Mouse (Mus musculus) yolk sac, embryonic 10.5 days (tissue): ENCODE results near the gene 1700008O03Rik.

ENCODE experiments used
- DNase-seq: peaks from one replicate; pipeline ENCODE4 v3.0.0-alpha.2; 2017; ENCODE audit warnings: low spot score

The 1700008O03Rik gene

DNA sequence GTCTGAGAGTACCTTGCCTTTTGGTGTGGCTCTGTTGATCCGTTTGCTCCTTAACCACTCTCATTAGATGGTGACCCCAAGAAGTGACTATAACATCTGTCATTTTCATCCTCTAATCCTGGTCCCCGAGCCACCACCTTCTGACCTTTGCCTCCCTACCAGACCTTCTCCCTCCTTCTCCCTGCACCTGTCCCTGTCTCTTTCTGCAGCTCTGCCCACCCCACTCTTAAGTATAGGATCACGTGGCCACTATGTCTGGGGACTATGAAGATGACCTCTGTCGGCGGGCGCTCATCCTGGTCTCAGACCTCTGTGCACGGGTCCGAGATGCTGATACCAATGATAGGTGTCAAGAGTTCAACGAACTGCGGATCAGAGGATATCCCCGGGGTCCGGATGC lies at the start of gene 1700008O03Rik:
Gene 1700008O03Rik, minus strand, starts transcription at position 101 of the 400 bp plus-strand sequence.
- DNase-seq, result no peak

DNA sequence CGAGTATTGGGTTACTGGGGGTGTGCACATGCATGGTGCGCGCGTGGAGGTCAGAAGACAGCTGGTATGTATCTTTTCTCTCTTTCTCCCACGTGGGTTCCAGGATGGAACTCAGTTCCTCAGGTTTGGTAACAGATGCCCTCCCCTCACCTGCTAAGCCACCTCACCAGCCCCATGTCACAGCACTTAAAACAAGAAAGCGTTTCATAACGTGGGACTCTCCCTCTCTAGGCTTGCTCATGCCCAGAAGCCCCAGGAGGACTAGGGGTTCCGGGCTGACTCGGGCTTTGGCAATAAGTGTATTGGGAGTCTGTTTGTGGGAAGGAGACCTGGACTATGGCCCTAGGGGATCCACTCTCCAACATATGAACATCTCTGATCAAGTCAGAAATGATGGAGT lies 48.5 kb upstream of the 1700008O03Rik start:
- no peak for DNase-seq

- peak; percentile 61 for DNase-seq
These were observed 47.8 kb upstream of the 1700008O03Rik start for GRCm38 (mm10) chr7:44433371-44433770.

- DNase-seq, result no peak
These were observed 46.9 kb upstream of the 1700008O03Rik start for GRCm38 (mm10) chr7:44432550-44432949.

DNA sequence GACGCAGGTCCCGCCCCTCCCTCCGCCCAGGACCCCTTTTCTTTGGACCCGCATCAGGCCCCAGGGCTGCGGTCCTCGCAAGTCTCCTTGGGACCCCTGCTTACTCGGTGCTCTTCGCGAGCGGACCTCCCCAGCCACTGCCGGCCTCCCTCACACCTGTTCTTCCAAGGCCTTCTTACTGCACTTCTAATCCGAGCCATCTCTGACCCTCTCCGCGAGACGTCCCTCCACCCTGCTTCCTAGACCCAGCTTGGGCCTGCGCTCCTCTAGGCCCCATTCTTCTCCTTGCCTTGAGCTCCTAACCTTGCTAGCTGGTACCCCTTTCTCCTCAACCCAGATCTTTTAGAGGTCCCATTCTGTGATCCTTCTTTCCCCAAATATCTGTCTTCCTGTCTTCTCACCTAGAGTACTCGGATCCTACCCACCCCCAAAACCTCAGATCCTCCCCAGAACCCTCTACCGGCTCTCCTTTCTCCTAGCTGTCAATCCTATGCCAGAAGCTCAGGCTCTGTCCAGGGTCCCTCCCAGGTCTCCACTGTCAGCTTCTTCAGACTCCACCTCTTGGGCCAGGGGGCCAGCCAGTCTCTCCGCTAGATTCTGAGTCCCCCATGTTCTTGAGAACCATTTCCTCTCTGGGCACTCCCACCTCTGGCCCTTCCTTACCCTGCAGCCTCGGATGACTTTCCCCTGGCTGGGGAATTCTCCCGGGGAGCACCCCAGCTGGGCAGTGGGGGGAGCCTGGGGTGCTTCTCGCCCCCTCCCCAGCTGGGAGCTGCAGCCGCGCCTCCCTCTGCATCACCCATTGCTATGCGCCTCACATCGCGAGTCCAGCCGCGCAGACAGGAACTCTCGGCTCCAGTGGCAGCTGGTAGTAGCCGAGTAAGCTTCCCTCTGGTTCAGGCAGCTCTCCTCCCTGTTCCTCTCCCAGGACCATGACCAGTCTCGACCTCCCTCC lies 44.2 kb upstream of the 1700008O03Rik start:
- DNase-seq, result no peak

- DNase-seq, result no peak
These were observed 43.4 kb upstream of the 1700008O03Rik start, which contains the start of gene Lrrc4b for GRCm38 (mm10) chr7:44428968-44429521. Lrrc4b (plus strand) TSS chr7:44429018.

- DNase-seq, result no peak
These were observed 42.7 kb upstream of the 1700008O03Rik start for GRCm38 (mm10) chr7:44428171-44428950.

DNA sequence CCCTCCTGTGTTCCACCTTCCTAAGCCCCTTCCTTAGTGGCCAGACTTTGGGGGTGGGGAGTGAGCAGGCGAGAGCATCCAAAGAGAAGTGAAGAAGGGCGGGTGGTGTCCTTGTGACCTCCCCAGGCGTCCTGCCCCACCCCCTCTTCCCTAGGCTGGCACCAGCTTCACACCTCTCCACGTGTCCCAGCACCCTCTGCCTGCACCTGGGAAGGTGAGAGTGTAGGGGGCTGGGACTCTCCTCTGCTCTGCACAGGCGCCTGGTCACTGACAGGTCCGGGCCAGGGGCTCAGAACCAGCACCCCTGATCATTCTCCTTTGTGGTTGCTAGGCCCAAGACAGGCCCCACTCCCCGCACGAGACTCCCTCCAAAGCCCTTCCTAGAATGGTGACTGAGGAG lies 42.0 kb upstream of the 1700008O03Rik start:
- no peak for DNase-seq

DNA sequence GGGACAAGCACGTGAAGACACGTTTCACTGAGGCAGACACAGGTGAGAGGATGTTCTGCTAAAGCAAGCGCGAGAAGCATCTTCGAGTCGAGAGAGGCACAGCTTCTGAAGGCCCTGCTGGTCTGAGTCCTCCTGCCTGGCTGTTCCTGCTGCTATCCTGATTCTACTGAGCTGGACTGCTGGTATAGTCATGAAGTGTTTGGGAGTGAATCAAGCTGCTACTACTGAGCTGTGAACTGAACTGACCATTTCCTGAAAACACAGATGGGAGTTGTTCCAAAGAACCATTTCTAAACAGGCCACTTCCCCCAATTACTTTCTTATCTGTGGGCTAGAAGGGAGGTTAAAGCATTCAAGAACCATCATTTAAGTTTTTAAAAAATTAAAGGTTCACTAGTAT lies 27.7 kb upstream of the 1700008O03Rik start:
- no peak for DNase-seq

DNA sequence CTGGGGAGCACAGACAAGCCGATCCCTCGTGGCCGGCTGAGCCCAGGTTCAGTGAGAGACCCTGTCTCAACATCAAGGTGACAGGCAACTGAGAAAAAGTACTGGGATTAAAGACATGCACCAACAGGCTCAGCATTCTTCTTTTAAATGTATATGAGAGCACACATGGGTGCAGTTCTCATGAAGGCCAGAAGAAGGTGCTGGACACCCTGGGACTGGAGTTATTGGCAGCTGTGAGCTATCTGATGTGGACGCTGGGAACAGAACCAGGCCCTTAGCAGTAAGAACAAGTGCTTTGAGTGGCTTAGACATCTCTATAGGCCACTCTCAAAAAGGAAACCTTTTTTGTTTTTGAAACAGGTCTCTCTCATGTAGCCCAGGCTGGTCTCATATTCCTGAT lies 25.5 kb upstream of the 1700008O03Rik start:
- DNase-seq, result no peak

- no peak for DNase-seq
These were observed 20.4 kb upstream of the 1700008O03Rik start for GRCm38 (mm10) chr7:44406015-44406355.

GRCm38 (mm10) chr7:44405346-44406014 lies 19.9 kb upstream of the 1700008O03Rik start:
- peak; percentile 90 for DNase-seq

- no peak for DNase-seq
These were observed 16.1 kb upstream of the 1700008O03Rik start for GRCm38 (mm10) chr7:44401673-44402072.

DNA sequence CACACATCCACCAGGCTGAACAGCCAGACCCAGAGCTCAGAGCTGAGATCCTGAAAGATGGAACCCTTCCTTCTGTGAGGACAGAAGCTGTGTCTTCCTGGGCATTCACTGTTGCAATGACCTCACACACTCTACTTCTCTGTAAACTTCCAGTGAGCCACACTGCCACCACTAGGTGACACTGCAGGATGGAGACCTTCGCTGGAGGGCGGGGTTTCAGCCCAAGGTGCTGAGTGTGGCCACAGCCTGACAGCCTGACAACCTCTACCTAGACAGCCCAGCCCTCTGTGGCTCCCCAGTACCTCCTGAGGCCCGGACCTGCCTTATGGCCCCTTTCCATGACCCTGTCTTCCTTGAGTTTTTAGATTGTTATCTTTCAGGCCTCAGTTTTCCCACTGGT lies 12.9 kb upstream of the 1700008O03Rik start:
- peak; percentile 32 for DNase-seq

DNA sequence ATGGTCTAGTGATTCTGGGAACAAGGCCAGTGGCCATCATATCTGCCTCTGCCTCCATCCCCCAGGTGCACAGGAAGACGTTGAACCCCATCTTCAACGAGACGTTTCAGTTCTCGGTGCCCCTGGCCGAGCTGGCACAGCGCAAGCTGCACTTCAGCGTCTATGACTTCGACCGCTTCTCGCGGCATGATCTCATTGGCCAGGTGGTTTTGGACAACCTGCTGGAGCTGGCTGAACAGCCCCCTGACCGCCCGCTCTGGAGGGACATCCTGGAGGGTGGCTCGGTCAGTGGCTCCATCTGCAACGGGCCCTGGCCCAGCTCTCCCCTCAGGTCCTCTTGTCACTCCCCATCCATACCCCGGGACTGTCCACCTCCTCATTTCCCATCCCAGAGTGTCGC lies 7.7 kb upstream of the 1700008O03Rik start:
- DNase-seq, result no peak

DNA sequence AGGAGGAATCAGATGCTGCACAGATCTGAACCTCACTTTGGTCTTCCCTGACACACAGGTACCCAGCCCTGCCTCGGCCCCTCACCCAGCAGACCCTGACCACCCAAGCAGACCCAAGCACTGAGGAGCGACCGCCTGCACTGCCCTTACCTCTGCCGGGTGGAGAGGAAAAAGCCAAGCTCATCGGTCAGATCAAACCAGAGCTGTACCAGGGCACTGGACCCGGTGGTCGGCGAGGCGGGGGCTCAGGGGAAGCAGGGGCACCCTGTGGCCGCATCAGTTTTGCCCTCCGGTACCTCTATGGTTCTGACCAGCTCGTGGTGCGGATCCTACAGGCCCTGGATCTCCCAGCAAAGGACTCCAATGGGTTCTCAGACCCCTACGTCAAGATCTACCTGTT lies 6.7 kb upstream of the 1700008O03Rik start:
- no peak for DNase-seq

- no peak for DNase-seq
These were observed 6.2 kb upstream of the 1700008O03Rik start for GRCm38 (mm10) chr7:44391831-44392230.

DNA sequence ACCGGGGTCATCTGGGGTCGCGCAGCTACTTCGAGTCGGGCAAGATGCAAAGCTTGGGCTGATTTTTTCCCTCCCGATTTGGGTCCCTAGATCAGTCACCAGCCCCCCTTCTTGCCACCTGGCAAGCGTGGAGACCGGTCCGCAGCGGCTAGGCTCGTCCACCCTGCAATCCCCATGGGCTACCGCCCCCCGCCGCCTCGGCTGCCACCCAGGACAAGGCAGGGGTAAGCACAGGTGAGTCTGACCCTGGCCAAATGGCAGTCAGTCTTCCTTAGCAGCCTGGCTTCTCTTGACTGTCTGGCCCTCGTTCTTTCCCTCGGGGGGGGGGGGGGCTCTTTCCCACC lies 932 bp downstream of the 1700008O03Rik start:
- no peak for DNase-seq

DNA sequence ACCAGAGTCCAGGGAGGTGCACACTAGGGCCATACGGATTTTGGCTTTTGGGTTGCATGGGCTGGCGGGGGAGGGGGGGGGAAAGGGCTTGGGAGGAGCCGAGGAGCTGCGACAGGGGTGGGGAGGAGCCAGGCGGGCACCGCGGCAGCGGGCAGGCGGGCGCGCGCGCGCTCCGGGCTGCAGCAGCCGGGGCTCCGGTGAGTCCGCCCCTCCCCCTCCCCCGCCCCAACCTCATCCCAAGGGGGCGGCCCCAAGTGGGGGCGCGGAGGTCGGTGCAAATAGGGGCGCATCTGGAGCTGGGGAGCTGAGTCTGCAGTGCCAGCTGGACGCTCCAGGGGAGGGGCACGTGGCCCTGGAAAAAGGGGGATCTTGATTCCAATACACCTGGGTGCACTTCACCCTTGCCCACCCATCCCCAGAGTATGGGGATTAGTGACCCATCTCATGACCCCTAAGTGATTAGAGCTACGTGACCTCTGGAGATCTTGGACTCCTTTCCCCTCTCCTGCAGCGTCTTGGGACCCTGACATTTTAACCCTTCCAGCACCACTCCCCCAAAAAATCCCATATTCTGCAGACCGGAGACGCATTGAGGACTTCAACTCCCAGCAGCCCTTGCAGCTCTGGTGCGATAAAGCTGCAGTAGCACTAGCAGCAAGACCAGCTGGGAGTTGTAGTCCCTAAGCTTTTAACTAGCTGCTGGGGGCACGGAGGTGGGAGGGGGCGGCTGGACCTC lies 1.5 kb downstream of the 1700008O03Rik start, which contains the start of gene Syt3:
Gene Syt3, plus strand, starts transcription at position 123 of the 736 bp plus-strand sequence.
- DNase-seq, result peak; percentile 30

DNA sequence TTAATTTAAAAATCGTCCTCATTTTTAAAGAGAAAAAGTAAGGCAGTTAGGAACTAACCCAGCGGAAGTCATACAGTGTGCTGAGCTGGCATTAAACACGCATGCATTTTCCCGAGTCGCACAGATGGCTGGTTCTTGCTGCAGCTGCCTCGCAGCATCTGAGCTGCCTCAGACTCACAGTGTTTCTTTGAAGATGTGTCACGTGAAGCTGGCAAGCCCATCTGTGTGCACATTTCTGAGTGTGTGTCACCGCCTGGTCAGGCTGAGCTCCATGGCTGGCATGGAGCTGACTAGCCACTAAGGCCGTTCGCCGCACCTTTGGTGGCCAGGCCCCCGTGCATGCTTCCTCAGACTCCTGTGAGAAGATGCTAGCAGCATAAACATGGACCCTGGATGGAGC lies 3.1 kb downstream of the 1700008O03Rik start:
- no peak for DNase-seq

DNA sequence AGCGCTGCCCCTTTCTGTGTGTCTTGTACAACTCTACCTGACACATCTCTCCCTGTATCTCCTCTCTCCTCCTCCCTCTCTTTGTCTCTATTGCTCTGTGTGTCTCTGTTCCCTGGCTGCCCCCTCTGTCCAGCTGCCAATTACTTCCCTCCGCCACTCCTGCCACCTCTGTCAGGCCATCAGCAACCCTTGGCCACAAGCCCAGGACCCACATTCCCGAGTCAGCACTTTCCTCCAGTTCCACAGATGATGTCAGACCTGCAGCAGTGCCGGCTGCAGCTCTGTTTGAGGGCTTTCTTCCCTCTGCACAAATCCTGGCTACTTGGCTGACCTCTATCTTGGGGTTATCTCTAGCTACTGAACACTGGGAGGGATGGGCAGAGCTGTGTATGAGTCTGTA lies 7.3 kb downstream of the 1700008O03Rik start:
- no peak for DNase-seq
